Mouse (Mus musculus) midbrain, embryonic 15.5 days (tissue): ENCODE data around the gene Vps36. TPM values are rescaled to one million over a fixed set of nuclear protein-coding genes. Genes with fewer than 3 reads are reported as not detected.

Experiments
- ATAC-seq: fragments of 200-750 bp; cut with Nextera tagmentation; replicated peaks from 2 replicates; pipeline ENCODE4 v1.8.0; 2017; ENCODE audit warnings: moderate TSS enrichment
- H3K27ac ChIP-seq: fragments of 300-500 bp; sonication (generic); 2 replicates; pipeline ENCODE4 v1.5.1; 2015; ENCODE audit warnings: mild to moderate bottlenecking, inconsistent platforms
- H3K27me3 ChIP-seq: fragments of 300-500 bp; sonication (generic); replicated peaks from 2 replicates; pipeline ENCODE4 v1.6.1; 2015; ENCODE audit warnings: inconsistent platforms
- H3K36me3 ChIP-seq: fragments of 300-500 bp; sonication (generic); replicated peaks from 2 replicates; pipeline ENCODE4 v1.6.1; 2015; ENCODE audit warnings: inconsistent platforms
- H3K4me1 ChIP-seq: fragments of 300-500 bp; sonication (generic); 2 replicates; pipeline ENCODE4 v1.6.1; 2015; ENCODE audit warnings: inconsistent platforms
- H3K4me2 ChIP-seq: fragments of 300-500 bp; sonication (generic); 2 replicates; pipeline ENCODE4 v1.6.1; 2015; ENCODE audit warnings: inconsistent platforms, mild to moderate bottlenecking, moderate library complexity
- H3K4me3 ChIP-seq: fragments of 300-500 bp; sonication (generic); 2 replicates; pipeline ENCODE4 v1.5.1; 2015; ENCODE audit warnings: mild to moderate bottlenecking, inconsistent platforms
- H3K9ac ChIP-seq: fragments of 300-500 bp; sonication (generic); 2 replicates; pipeline ENCODE4 v1.6.1; 2015; ENCODE audit warnings: mild to moderate bottlenecking, inconsistent platforms
- H3K9me3 ChIP-seq: fragments of 300-500 bp; sonication (generic); 2 replicates; pipeline ENCODE4 v1.6.1; 2016; ENCODE audit warnings: inconsistent platforms
- WGBS: fragments of 180-500 bp; shearing (Covaris S2); methylation state at CpG from one replicate; pipeline ENCODE4 v1.1.7; 2015; ENCODE audit warnings: mixed read lengths; 5-methylcytosine and 5-hydroxymethylcytosine counted together
- polyA plus RNA-seq: library from polyadenylated mRNA; unstranded; fragments of >200 nt; fragmentation: Nextera tagmentation; extraction: Ambion mirVana; gene quantifications from 2 replicates; pipeline ENCODE4 v1.2.1, GENCODE M21; 2015

The Vps36 gene
- polyA plus RNA-seq, 1 experiment from 2014 or later = 42.3 TPM

DNA sequence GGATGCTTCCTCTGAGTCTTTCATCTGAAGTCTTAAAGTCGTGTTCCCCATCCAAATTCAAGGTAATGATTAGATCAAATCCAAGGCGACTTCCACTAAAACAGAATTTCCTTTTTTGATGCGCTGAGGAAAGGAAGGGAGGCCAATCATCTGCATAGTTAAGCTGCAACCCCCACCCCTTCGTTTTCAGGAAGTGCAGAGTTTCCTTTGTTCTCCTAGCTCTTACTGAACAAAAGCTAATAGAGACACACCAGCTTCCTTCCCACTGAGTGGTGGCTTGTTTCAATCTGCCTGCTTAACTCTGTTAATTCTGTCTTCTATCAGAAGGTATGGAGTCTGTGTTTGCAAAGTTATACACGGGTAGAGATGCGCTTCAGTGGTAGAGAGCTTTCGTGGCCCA is 36.0 kb downstream of the Vps36 start:
- Histone ChIP-seq H3K27ac (no peak overlapping the region), H3K27me3 (peaks cover 22% of the 10 kb centered on the region), H3K4me2 (no peak overlapping the region), H3K36me3 (no peaks in the 10 kb centered on the region), H3K4me1 (peaks cover 9% of the 10 kb centered on the region), H3K9me3 (no peaks in the 10 kb centered on the region), H3K9ac (no peak overlapping the region), H3K4me3 (no peak overlapping the region)
- ATAC-seq = no peak
- 28% methylated on average over 7 of the region's 7 CpGs for WGBS

DNA sequence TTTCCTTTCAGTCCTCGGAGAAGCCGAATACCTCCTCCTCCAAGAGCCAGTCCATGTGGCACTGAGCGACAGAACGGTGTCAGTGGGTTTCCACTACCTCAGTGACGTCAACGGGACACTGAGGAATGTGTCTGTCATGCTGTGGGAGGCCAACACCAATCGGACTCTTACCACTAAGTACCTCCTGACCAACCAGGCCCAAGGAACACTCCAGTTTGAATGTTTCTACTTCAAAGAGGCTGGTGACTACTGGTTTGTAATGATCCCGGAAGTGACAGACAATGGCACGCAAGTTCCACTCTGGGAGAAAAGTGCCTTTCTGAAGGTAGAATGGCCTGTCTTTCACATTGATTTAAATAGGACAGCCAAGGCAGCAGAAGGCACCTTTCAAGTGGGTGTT is 50.4 kb downstream of the Vps36 start:
- Histone ChIP-seq H3K36me3 (no peaks in the 10 kb centered on the region), H3K27ac (no peak overlapping the region), H3K27me3 (no peaks in the 10 kb centered on the region), H3K9me3 (no peaks in the 10 kb centered on the region), H3K4me2 (no peak overlapping the region), H3K4me3 (no peak overlapping the region), H3K9ac (no peak overlapping the region), H3K4me1 (no peaks in the 10 kb centered on the region)
- WGBS = 84% methylated on average over 9 of the region's 9 CpGs
- ATAC-seq = no peak

DNA sequence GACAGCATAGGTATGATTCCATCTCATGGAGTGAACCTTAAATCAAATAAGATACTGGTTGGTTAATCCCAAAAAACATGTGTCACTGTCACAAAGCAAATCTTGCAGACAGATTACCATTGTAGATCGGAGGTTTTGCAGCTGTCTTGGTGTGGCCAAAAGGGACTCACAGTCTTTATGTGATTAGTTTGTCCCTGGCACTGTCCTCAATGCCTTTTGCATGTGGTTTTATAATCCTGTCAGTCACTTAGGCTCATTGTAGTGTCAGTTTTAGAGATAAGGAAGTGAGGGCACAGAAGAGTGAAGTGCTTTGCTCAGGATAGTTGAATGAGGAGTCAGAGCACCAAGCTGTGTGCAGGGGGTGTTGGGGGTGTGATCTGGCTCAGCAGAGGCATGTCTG is 53.1 kb downstream of the Vps36 start:
- Histone ChIP-seq H3K27me3 (no peaks in the 10 kb centered on the region), H3K4me2 (no peak overlapping the region), H3K9me3 (no peaks in the 10 kb centered on the region), H3K9ac (no peak overlapping the region), H3K4me1 (no peaks in the 10 kb centered on the region), H3K27ac (no peak overlapping the region), H3K36me3 (no peaks in the 10 kb centered on the region), H3K4me3 (no peak overlapping the region)
- ATAC-seq = no peak
- 62% methylated on average over 1 of the region's 1 CpGs for WGBS

DNA sequence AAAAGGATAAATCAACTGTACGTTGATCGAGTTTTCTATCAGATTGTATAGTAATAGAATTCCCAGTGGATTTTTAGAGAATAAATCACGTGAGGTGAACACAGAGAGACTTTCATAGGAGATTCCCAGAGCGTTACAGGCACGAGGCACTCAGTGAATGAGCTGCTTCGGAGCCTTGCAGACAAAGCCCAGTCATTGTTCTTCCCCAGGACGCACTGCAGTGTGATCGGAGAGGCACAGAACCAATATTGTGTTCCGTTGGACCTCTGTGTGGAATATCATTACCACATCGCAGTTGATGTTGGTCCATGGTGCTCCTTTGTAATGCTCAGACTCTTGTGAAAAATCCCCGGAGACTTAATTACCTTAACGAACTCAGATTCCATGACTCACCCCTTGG is 55.3 kb downstream of the Vps36 start:
- ATAC-seq = no peak
- H3K27me3 ChIP-seq = no peaks in the 10 kb centered on the region
- WGBS = 72% methylated on average over 12 of the region's 12 CpGs
- no peak overlapping the region for H3K9ac ChIP-seq
- no peak overlapping the region for H3K27ac ChIP-seq
- no peaks in the 10 kb centered on the region for H3K4me1 ChIP-seq
- H3K36me3 ChIP-seq = no peaks in the 10 kb centered on the region
- H3K4me3 ChIP-seq = no peak overlapping the region
- H3K9me3 ChIP-seq = no peaks in the 10 kb centered on the region
- H3K4me2 ChIP-seq = no peak overlapping the region

DNA sequence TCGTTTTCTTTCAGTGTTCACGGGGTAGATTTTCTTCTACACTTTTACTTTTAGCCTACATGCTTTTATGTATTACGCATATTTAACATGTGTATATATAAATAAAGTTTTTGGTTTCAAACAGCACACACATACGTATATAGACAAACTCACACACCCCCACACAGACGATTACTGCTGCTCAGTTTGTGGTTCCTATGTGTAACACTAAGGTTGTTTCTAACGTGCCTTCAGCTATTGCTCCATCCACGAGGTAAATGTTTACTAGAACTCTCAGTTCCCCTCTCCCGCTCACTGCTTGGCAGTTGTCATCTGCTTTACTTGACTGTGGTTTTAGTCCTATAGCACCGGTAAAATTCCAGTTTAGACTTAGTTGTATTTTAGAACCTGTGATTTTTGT is 56.5 kb downstream of the Vps36 start:
- Histone ChIP-seq H3K9me3 (no peaks in the 10 kb centered on the region), H3K9ac (no peak overlapping the region), H3K4me2 (no peak overlapping the region), H3K27me3 (no peaks in the 10 kb centered on the region), H3K4me3 (no peak overlapping the region), H3K4me1 (no peaks in the 10 kb centered on the region), H3K27ac (no peak overlapping the region), H3K36me3 (no peaks in the 10 kb centered on the region)
- WGBS = 87% methylated on average over 9 of the region's 9 CpGs
- no peak for ATAC-seq

DNA sequence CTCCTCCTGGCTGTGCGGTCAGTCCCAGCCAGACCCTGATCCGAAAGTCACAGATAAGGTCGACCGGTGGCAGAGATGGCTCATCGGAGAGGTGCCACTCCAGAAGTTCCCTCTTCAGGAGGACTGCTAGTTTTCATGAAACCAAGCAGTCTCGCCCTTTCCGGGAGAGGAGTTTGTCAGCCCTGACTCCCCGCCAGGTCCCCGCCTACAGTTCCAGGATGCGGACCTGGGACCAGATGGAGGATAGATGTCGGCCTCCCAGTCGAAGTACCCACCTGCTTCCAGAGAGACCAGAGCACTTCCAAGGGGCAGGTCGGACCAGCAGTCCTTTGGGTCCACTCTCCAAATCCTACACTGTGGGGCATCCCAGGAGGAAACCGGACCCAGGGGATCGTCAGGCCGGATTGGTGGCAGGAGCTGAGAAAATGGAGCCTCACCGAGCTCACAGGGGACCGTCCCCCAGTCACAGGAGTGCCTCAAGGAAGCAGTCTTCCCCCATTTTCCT is 66.4 kb downstream of the Vps36 start:
- Histone ChIP-seq H3K4me3 (no peak overlapping the region), H3K9ac (no peak overlapping the region), H3K27ac (no peak overlapping the region), H3K4me1 (no peaks in the 10 kb centered on the region), H3K36me3 (no peaks in the 10 kb centered on the region), H3K4me2 (no peak overlapping the region), H3K9me3 (no peaks in the 10 kb centered on the region), H3K27me3 (no peaks in the 10 kb centered on the region)
- 81% methylated on average over 18 of the region's 18 CpGs for WGBS
- no peak for ATAC-seq

DNA sequence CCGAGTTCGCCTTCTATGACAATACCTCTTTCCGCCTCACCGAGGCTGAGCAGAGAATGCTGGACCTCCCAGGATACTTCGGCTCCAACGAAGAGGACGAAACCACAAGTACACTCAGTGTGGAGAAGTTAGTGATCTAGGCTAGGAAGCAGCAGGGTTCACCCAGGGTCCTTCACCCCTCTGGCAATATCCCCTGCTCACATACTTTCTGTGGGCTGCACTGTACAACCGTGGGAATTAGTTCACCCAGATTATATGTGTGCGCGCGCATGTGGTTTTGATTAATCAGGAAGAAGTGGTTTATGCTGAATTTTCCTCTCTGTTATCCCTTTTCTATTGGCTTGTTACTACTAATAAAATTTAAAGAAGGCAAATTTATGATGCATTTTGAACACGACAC is 66.9 kb downstream of the Vps36 start:
- H3K4me1 ChIP-seq = no peaks in the 10 kb centered on the region
- no peak overlapping the region for H3K4me3 ChIP-seq
- no peaks in the 10 kb centered on the region for H3K9me3 ChIP-seq
- H3K9ac ChIP-seq = no peak overlapping the region
- no peak overlapping the region for H3K27ac ChIP-seq
- no peak overlapping the region for H3K4me2 ChIP-seq
- no peaks in the 10 kb centered on the region for H3K27me3 ChIP-seq
- 67% methylated on average over 12 of the region's 12 CpGs for WGBS
- H3K36me3 ChIP-seq = no peaks in the 10 kb centered on the region
- no peak for ATAC-seq

DNA sequence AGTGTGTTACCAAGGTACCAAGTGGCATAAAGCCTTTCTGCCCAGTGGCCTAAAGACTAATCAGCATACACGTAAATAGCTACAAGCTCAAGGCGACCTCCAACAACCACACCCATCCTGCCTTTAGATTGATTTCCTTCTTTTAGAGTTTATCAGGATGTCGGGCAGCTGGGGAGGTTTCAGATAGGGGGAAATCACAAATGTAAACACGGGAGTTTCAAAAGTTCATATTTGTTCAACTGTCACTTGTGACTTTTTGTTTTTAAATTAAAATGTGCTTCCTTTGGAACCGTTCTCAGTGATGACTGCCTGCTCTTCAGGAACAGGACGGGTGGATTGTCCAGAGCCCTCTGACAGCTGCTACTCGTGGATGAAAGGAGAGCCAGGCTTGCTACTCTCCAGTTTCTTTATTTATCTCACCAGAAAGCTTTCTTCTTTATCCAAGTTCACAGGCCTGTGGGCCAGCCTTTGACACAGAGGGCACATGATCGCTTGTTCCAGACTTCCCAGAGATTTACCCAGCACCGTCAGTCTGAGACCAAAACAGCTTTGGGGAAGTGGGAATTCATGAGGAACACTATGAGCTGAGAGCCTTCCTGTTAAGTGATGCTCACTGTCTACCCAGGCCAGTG is 67.6 kb downstream of the Vps36 start:
- Histone ChIP-seq H3K4me3 (no peak overlapping the region), H3K4me2 (no peak overlapping the region), H3K36me3 (no peaks in the 10 kb centered on the region), H3K9ac (no peak overlapping the region), H3K4me1 (no peaks in the 10 kb centered on the region), H3K27ac (no peak overlapping the region), H3K27me3 (no peaks in the 10 kb centered on the region), H3K9me3 (no peaks in the 10 kb centered on the region)
- ATAC-seq = no peak
- 51% methylated on average over 9 of the region's 9 CpGs for WGBS

DNA sequence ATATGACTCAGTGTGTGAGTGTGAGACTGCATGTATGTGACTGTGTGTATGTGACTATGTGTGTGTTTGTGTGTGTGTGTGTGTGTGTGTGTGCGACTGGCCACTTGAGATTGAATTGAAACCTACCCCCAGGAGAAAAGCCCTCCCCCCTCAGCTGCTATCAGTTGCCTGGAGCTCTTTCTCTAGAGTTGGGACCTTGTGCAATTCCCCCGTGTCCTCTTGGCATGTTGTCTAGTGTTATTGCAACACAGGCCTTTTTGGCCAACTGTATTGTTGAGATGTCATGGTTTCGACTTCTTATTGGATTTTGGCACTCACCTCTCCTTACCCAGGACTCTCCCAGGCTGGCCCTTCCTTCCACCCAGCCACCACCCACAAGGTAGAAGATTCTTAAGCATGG is 69.7 kb downstream of the Vps36 start:
- Histone ChIP-seq H3K9ac (no peak overlapping the region), H3K27me3 (no peaks in the 10 kb centered on the region), H3K27ac (no peak overlapping the region), H3K36me3 (no peaks in the 10 kb centered on the region), H3K4me1 (no peaks in the 10 kb centered on the region), H3K4me2 (no peak overlapping the region), H3K4me3 (no peak overlapping the region), H3K9me3 (no peaks in the 10 kb centered on the region)
- no peak for ATAC-seq
- WGBS = 85% methylated on average over 3 of the region's 3 CpGs

DNA sequence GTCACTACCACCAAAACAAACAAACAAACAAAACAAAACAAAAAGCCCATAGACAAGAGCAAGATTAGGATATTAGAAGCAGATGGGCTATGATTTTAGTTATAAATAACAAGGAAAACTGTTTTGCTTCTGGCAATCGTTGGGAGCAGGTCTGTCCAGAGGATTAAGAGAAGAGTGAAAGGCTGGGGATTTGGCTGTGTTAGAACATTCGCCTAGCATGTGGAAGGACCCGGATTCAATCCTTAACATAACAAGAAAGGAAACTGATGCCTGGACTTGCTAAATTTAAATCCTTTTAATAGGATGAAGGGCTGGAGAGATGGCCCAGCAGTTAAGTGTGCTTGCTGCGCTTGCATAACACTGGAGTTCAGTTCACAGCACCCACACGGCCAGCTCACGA is 71.7 kb downstream of the Vps36 start:
- 72% methylated on average over 6 of the region's 6 CpGs for WGBS
- Histone ChIP-seq H3K4me2 (no peak overlapping the region), H3K36me3 (no peaks in the 10 kb centered on the region), H3K27ac (no peak overlapping the region), H3K9me3 (no peaks in the 10 kb centered on the region), H3K27me3 (no peaks in the 10 kb centered on the region), H3K9ac (no peak overlapping the region), H3K4me1 (no peaks in the 10 kb centered on the region), H3K4me3 (no peak overlapping the region)
- ATAC-seq = no peak

DNA sequence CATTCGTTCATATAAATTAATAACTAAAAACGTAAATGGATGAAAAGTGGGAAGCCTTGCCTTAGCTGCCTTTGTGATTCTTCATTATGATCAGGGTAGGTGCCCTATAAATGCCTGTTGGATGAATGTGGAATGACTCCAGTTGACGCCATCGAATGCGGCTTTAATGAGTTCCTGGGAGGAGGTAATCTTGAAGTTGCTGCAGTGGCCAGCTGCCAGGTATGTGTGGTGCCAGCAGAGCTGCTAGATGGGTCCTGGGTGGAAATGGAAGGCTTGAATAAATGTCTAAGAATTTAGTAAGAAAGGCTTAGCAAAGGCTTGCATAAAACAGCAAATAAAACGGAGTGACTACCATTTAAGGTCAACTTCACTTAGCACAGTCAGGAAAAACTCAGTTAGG is 72.2 kb downstream of the Vps36 start:
- 87% methylated on average over 6 of the region's 6 CpGs for WGBS
- Histone ChIP-seq H3K9ac (no peak overlapping the region), H3K4me1 (no peaks in the 10 kb centered on the region), H3K4me3 (no peak overlapping the region), H3K27ac (no peak overlapping the region), H3K9me3 (no peaks in the 10 kb centered on the region), H3K36me3 (no peaks in the 10 kb centered on the region), H3K27me3 (no peaks in the 10 kb centered on the region), H3K4me2 (no peak overlapping the region)
- ATAC-seq = no peak

DNA sequence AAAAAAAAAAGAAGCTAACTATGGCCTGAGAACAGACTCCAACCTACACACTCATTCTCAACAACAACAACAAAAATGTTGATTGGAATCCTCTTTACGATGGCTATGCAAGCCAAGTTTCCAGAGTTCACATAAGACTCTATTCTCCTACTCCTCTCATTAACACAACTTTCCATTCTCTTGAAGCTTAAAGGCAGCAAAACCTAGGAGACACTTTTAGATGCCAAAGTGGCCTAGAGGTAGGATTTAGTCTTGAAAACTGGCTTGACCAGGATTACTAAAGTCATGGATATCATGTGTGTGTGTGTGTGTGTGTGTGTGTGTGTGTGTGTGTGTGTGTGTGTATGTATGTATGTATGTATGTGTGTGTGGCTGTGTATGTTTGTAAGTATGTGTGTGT is 72.6 kb downstream of the Vps36 start:
- H3K4me3 ChIP-seq = no peak overlapping the region
- no peaks in the 10 kb centered on the region for H3K27me3 ChIP-seq
- no peak overlapping the region for H3K27ac ChIP-seq
- H3K9me3 ChIP-seq = no peaks in the 10 kb centered on the region
- ATAC-seq = no peak
- H3K9ac ChIP-seq = no peak overlapping the region
- H3K36me3 ChIP-seq = no peaks in the 10 kb centered on the region
- H3K4me2 ChIP-seq = no peak overlapping the region
- WGBS = 95% methylated on average over 1 of the region's 1 CpGs
- no peaks in the 10 kb centered on the region for H3K4me1 ChIP-seq

DNA sequence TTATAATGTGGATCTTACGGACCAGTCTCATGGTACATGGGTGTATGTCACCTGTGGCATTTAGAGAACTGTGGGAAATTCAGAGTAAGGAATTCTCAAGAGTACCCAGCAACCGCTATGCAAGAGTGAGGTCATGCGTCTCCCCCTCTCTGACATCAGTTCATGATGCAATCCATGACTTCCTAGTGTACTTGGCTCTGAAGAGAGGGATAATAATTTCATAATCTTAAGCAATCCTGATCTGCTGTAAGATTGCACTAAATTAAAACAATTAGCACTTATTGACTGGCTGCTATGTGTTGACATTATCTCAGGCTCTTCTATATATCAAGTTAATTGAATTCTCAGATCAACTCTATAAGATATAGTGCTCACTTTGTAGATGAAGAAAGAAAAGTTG is 74.2 kb downstream of the Vps36 start:
- H3K4me2 ChIP-seq = no peak overlapping the region
- no peaks in the 10 kb centered on the region for H3K27me3 ChIP-seq
- H3K4me1 ChIP-seq = no peaks in the 10 kb centered on the region
- no peaks in the 10 kb centered on the region for H3K36me3 ChIP-seq
- H3K9me3 ChIP-seq = no peaks in the 10 kb centered on the region
- no peak overlapping the region for H3K9ac ChIP-seq
- H3K4me3 ChIP-seq = no peak overlapping the region
- WGBS = 94% methylated on average over 3 of the region's 3 CpGs
- no peak for ATAC-seq
- H3K27ac ChIP-seq = no peak overlapping the region
